Mouse (Mus musculus) G1E (cell line): ENCODE data around the gene Ccdc13.

Experiments used
- CTCF ChIP-seq: IDR thresholded peaks from 2 replicates; pipeline ENCODE4 v1.5.1; 2012; ENCODE audit warnings: low read depth, low read length, inconsistent platforms, mixed read lengths
- TAL1 ChIP-seq: conservative IDR thresholded peaks from 2 replicates; pipeline ENCODE4 v1.6.1; 2012; ENCODE audit warnings: low read depth, low read length, inconsistent platforms, mixed read lengths

DNA sequence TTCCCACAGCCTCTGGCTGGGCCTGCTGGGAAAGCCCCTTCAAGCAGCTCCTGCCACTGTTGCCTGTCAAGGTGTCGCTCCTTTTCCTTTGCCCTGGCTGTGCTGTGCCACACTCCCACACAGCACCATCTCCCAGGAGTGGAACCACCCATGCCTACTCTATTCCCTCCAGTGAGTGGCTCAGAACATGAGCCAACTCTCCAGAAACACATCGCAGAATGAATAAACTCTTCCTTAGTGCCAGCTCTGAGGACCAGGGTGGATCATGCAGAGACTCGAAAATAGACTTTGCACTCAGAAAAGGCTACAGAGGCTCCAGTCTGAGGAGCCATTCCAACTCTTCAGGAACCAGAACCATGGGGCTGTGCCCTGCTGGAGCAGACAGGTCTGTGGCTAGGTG lies 12.9 kb downstream of the Ccdc13 start:
- TF ChIP-seq CTCF = no peak
- no peak for TF ChIP-seq TAL1
